Mouse (Mus musculus) mesoderm, embryonic 11.5 days (tissue): ENCODE data around the gene Pogz.
"Not testable (repeated sequence)": the region's sequence is repeated elsewhere in the genome, so short reads cannot be mapped to it uniquely, and the experiment has no call there.

ENCODE experiments used
- DNase-seq: peaks from one replicate; pipeline ENCODE4 v3.0.0-alpha.2; 2012; ENCODE audit warnings: low read depth, low spot score

Gene Pogz

GRCm38 (mm10) chr3:94915903-94916741, 78.8 kb downstream of the Pogz start:
- no peak for DNase-seq

DNA sequence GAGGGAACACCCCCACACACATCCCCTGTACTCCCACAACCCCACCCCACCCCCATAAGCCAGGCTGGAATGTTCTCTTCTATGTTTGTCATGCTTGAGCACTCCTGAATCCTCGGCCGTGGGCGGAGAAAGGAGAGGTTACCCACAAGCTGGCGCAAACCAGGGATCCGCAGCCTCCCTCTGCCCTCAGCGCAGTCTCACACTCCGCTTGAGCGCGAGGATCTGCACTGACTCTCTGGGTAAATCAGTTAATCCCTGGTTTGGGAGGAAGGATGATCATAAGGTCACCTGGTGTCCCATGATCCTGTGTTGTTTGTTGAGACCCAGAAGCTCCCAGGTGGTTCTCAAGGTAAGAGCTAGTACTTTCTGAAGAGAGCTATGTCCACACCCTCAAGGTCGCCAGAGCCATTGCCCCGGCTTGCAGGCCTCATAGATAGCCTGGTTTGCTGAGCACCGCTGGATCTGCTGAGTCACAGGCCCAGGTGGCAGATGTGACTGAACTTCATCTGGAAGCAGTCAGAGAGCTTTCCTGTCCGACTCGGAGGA, 80.5 kb downstream of the Pogz start:
- no peak for DNase-seq

GRCm38 (mm10) chr3:94918845-94919244, 81.5 kb downstream of the Pogz start:
- no peak for DNase-seq

DNA sequence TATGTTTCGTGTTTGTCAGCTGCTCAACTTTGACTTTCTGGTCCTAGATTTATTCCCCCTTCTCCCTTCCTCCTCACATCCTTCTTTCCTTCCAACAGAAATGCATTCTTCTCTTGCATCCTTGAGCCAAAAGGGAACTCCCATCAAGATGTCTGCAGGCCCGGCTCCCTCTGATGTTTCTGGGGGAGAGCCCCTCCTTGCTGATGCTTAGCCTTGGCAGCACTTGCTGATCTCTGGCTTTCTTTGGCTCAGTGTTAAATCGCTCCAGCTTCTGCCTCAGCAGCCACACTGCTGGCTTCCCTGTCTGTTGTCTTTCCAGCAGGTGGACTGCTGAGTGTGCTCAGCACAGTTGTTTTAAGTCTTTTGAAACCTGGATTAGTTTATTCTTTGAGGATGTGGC, 83.7 kb downstream of the Pogz start:
- DNase-seq: no peak

DNA sequence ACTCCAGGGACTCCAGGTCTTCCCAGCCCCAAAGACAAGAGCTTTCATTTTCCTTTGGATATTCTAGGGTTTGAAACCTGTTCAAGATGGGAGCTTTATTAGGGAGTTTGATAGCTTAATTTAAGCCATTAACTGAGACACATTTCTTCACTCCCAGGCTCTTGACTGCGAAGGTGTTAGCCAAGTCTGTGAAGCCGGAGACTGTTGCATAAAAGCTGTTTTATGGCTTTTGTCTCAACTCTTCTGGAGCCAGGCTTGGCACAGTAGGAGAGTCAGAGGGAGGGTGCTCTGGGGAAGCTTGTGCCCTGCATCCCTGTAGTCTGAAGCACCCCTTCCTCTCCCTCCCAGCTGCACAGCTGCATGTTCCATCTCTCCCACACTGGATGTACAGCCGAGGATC, 85.0 kb downstream of the Pogz start:
- DNase-seq: no peak

DNA sequence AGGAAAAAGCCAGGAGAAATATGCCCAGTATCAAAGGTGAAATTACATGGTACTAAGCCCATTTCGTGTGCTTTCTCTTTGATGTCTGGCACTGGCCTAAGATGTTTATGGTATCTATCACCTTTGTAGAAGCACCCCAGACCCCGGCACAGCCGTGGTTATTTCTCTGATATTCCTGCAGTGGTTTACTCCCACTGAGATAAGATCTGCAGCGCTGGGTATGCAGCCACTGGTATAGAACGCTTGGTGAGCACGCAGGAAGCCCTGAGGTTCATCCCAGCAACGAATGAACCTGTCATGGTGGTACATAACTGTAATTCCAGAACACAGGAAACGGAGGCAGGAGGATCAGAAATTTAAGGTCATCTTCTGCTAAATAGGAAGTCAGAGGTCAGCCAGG, 87.3 kb downstream of the Pogz start:
- DNase-seq: no peak

- not testable (repeated sequence) for DNase-seq
Observed at GRCm38 (mm10) chr3:94926301-94926736, 89.0 kb downstream of the Pogz start.

DNA sequence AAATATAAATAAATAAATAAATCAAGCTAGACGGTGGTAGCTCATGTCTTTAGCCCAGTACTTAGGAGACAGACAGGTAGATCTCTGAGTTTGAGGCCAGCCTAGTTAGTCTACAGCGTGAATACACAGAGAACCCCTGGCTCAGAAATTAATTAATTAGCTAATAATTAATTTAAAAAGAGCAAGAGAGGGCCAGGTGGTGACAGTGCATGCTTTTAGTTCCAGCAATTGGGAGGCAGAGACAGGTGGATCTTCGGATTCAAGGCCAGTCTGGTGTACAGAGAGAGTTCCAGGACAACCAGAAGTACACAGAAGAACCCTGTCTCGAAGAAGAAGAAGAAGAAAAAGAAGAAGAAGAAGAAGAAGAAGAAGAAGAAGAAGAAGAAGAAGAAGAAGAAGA, 91.6 kb downstream of the Pogz start:
- not testable (repeated sequence) for DNase-seq

- not testable (repeated sequence) for DNase-seq
Observed at GRCm38 (mm10) chr3:94930386-94931266, 93.3 kb downstream of the Pogz start.

GRCm38 (mm10) chr3:94931427-94932082, 94.2 kb downstream of the Pogz start:
- DNase-seq: not testable (repeated sequence)
